Mouse (Mus musculus): Measurements from ENCODE around the gene Pak1. TPM values are rescaled to one million over a fixed set of nuclear protein-coding genes. Genes with fewer than 3 reads are reported as not detected.

Gene Pak1
- 36.4 and 44.3 TPM in 2 replicates for total RNA-seq (2014; fragmentation: Nextera tagmentation)
- 52.5 and 56.6 TPM in 2 replicates for total RNA-seq (2017)

DNA sequence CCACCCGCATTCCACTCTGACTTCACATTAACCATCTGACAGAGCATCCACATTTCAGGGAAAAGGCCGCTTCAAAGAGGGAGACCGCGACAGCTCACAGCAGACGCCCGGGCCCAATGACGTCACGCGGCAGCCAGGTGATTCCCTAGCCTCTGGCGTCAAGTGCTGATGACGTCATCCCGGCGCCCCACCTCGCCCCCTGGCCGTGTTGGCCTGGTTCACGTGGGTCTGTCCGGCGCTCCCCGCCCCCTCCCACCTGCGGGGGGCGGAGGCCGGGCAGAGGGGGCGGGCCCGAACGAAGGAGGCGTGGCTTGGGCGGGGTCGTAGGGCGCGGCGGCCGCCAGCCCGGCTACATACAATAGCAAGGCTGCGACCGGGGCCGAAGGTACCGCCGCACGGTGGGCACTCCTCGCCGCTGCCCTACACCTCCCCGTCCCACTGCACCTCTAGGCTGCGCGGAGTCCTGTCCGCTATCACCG lies at the start of gene Pak1:
Pak1 (plus strand) TSS at position 352 of the 479 bp plus-strand sequence.
- ATAC-seq (replicated peaks; ENCODE audit: poor library complexity, severe bottlenecking) = peak; percentile 92

DNA sequence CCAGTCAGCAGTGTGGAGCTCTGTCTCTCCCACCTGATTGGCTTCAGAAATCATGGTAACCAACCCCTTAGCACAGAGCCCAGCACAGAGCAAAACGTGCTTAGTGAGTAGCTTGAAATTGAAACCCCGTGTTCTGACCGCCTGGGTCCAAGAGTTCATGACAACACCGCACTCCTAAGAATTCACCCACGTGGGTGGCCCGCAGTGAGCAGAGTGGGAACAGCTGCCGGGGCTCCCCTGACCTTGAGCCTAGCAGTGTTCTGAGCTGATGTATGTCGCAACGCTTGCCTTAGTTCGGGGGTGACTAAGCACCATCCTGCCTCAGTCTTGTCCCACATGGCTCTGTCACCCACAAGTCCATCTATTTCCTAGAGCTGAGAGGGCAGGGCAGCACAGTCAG lies 47.4 kb upstream of the Pak1 start:
- peak; percentile 74 for ATAC-seq (replicated peaks; ENCODE audit: poor library complexity, severe bottlenecking)

DNA sequence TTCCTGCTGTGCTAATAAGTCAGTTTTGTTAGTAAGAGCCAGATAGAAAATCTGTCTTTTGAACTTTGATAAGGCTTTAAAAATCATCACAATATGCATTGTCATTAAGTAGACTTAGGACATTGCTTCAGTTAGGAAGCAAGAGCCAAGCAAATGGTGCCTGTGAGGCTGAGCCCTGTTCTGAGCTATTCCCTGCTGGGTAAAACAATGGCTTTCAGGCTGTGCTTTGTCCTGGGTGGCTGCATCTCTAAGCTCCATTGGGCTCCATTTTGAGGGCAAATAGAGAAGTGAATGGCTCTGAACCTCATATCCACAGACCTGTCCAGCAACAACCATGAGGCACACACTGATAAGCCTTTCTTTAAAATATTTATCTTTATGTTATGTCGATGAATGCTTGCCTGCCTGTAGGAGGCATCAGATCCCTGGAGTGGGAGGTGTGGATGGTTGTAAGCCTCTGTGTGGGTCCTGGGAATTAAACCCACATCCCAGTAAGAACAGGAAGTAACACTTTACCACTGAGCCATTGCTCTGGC lies 46.5 kb upstream of the Pak1 start:
- ATAC-seq (replicated peaks; ENCODE audit: poor library complexity, severe bottlenecking) = no peak

GRCm38 (mm10) chr7:97745299-97745698 lies 43.0 kb upstream of the Pak1 start:
- no peak for ATAC-seq (replicated peaks; ENCODE audit: poor library complexity, severe bottlenecking)

DNA sequence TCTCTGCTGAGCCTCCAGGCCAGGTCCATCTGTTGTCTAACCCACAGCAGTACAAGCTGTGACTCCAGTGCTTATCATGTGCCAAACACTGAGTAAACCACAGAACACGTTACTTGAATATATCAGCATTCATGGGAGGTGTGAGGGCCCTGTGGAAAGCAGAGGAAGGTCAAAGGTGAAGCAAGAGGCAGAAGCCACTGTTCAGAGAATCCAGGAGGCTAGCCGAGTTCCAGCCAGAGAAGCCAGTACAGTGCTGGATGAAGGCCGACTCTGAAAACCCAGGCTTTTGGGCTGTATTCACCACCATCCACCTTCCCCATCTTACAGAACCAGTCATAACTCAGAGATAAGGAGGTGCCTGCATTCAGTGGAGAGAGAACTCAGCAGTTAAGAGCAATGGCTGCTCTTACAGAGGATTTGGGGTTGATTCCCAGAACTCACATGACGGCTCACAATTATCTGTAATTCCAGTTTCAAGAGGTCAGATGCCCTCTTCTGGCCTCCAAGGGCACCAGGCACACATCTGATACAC lies 41.1 kb upstream of the Pak1 start:
- ATAC-seq (replicated peaks; ENCODE audit: poor library complexity, severe bottlenecking) = no peak

GRCm38 (mm10) chr7:97747787-97748497 lies 40.4 kb upstream of the Pak1 start:
- peak; percentile 61 for ATAC-seq (replicated peaks; ENCODE audit: poor library complexity, severe bottlenecking)

GRCm38 (mm10) chr7:97748527-97749206 lies 39.7 kb upstream of the Pak1 start:
- peak; percentile 70 for ATAC-seq (replicated peaks; ENCODE audit: poor library complexity, severe bottlenecking)

- peak; percentile 50 for ATAC-seq (replicated peaks; ENCODE audit: poor library complexity, severe bottlenecking)
Measured at GRCm38 (mm10) chr7:97749207-97750190, 38.8 kb upstream of the Pak1 start.

DNA sequence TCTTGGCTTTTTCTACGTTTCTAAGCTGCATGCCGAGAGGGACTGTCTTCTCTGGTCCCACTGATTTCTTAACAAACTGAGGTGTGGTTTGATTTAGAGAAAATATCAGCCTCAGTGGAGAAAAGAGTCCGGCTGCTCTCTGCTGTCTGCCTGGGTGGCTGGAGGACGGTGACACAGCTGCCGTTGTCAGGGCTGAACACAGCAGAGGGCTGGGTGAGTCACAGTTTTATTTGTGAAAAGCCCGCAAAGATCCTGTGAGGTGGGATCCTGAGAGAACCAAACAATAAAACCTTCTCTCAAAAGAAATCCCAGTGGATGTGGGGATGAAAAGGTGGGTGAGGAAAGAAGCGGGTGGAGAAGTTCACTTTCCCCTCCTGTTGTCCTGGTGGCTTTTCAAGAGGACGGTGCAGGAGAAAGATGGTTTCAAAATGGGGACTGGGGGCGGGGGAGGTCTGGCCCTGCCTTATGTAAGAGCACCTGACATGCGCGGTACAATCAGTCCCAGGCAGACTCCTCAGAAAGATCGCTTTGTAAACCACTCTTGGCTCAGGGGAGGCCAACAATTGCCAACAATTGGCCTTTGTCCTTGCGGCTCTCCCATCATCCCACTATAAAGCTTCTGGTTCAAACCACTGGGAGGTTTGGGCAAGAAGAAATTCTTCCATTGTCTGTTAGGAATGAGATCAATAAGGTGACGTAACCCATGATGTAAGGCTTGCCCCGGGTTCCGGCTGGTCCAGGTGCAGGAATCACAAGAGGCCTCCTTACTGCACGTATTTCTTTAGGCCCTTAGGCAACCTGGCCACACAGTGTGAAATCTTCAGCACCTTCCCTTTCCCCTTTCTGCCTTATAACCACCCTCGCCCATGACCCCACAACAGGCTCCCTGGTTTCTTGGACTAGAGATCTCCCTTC lies 31.1 kb upstream of the Pak1 start:
- peak; percentile 85 for ATAC-seq (replicated peaks; ENCODE audit: poor library complexity, severe bottlenecking)

DNA sequence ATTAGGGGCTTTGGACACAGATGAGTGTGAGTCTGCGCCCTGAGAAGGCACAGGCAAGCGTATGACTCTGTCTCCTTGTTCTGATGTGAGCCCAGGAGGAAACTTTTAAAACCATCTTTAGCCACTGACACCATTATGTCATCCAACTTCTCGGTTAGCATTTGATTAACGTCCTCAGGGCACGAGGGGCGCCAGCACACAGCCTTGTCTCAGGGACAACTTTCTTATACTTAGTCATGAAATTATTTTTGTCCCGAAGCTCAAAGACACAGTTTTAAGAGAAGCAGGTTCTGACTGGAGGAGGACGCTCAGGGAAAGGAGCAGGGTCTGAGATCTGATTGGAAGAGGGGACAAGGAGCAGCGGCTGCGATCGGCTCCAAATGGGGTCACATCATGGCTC lies 23.8 kb upstream of the Pak1 start:
- ATAC-seq (replicated peaks; ENCODE audit: poor library complexity, severe bottlenecking) = peak; percentile 5; the same call in 1 of the 2 replicates

GRCm38 (mm10) chr7:97765181-97765962 lies 23.0 kb upstream of the Pak1 start:
- ATAC-seq (replicated peaks; ENCODE audit: poor library complexity, severe bottlenecking) = peak; percentile 93

- ATAC-seq (replicated peaks; ENCODE audit: poor library complexity, severe bottlenecking) = no peak
Measured at GRCm38 (mm10) chr7:97765963-97766347, 22.4 kb upstream of the Pak1 start.

- peak; percentile 14; the same call in 1 of the 2 replicates for ATAC-seq (replicated peaks; ENCODE audit: poor library complexity, severe bottlenecking)
Measured at GRCm38 (mm10) chr7:97766406-97767166, 21.8 kb upstream of the Pak1 start.

GRCm38 (mm10) chr7:97767841-97768240 lies 20.5 kb upstream of the Pak1 start:
- no peak for ATAC-seq (replicated peaks; ENCODE audit: poor library complexity, severe bottlenecking)

GRCm38 (mm10) chr7:97769020-97769419 lies 19.3 kb upstream of the Pak1 start:
- no peak for ATAC-seq (replicated peaks; ENCODE audit: poor library complexity, severe bottlenecking)

DNA sequence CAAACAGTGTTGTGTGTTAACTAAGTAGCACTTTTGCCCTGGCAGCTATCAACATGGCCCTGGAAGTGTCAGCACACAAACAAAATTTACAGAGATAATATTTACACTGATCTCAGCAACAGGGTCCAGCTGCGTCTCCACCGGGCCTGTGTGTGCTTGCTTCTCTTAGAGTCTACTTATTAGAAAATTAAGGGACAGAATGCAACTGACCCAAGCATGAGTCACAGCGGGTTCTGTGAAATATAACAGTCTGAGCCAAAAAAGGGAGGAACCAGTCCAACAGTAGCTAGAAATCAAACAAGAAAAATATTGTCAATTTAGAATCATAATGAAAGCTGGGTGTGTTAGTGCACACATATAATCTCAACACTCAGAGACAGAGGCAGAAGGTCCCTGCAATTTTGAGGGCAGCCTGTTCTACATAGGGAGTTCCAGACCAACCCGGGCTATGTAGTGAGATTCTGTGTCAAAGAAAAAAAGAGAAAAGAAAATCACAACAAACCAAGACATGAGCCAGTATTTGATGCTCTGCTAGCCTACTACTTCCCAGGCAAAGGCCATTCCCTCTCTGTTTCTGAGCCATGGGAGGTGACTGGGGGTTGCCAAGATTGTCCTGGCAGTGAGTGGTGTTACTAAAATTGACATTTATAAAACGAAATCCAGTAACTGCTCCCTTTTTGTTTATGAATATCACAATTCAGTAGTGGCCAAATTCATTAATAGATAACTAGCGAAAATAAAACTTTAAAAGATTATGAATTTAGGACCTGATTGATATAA lies 17.3 kb upstream of the Pak1 start:
- ATAC-seq (replicated peaks; ENCODE audit: poor library complexity, severe bottlenecking) = no peak

- ATAC-seq (replicated peaks; ENCODE audit: poor library complexity, severe bottlenecking) = no peak
Measured at GRCm38 (mm10) chr7:97775380-97775779, 13.0 kb upstream of the Pak1 start.
